Mouse (Mus musculus) cerebellum, postnatal 36 days (tissue): ENCODE results near the gene Kcna2.

Source experiments
- DNase-seq, 2 experiments: peaks; one replicate each; pipeline ENCODE4 v3.0.0; 2021 to 2022; ENCODE audit warnings: mixed read lengths in 2 of 2

Gene Kcna2

DNA sequence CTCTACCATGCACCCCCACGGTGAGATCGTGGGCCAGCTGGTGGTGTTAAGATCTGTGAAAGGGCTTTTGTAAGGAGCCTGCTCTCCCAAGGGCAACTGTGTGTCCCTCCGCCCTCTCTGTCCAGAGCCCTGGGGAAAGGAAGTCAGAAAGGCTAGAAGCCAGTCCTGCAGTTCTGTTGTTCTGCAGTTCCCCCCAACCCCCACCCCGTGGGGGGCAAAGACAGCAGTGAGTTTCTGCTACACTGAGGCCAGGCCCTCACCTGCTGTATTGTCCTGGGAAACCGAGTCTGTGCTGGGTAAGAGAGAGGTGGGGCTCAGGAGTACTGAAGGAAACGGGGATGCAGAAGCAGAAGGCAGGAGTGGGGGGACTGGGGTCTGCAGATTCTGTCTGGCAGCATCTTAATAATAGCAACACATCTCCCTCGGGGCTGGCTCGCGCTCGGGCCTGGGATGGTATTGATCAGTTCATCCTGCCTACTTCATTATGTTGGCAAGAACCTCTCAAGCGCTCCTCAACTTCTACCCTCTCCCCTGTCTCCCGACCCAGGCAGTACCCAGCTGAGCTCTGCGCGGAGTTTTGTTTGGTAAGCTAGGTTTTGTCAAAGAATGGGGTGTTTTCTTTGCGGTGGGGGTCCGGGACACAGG, at the start of gene Kcna2:
Kcna2 (plus strand) TSS at position 336 of the 645 bp plus-strand sequence.
- DNase-seq, result peak; percentile 41 to 51

- no peak for DNase-seq
Measured at GRCm38 (mm10) chr3:107061468-107061867, 39.5 kb upstream of the Kcna2 start.

GRCm38 (mm10) chr3:107062771-107063170, 38.2 kb upstream of the Kcna2 start:
- no peak for DNase-seq

- DNase-seq, result no peak
Measured at GRCm38 (mm10) chr3:107065510-107066095, 35.3 kb upstream of the Kcna2 start.

DNA sequence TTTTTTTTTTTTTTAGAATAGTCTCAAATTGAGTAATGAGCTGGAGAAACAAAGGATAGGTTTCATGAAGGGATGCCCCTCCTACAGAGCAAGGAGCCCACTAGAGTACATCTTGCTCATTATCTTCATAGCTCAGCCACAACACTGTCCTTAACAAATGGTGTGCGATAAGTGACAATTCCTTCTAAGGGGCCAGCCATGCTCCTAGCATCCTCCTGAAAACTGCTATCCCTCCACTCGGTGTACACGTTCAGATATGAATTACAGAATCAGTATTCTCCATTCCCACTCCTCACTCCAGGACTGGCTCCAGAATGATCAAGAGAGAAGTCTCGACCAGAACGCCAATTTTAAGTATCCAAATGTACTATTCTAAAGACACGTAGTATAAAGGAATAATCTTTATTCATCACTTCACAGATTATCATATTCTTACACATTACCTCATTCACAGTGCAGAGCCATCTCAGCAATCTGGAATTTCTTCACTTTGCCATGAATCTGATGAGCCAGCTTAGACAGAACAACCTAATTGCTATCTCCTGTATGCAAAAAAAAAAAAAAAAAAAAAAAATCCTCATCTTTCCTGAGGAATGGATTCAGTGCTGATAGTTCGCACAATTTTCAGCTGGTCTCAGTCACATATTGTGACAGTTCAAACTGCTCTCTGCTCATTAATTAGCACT, 34.6 kb upstream of the Kcna2 start:
- no peak for DNase-seq

- no peak for DNase-seq
Measured at GRCm38 (mm10) chr3:107067245-107067644, 33.7 kb upstream of the Kcna2 start.

- DNase-seq, result no peak
Measured at GRCm38 (mm10) chr3:107073863-107074262, 27.1 kb upstream of the Kcna2 start.

GRCm38 (mm10) chr3:107075705-107076104, 25.2 kb upstream of the Kcna2 start:
- DNase-seq, result no peak

- no peak for DNase-seq
Measured at GRCm38 (mm10) chr3:107076658-107077057, 24.3 kb upstream of the Kcna2 start.

- DNase-seq, result no peak
Measured at GRCm38 (mm10) chr3:107077101-107077500, 23.8 kb upstream of the Kcna2 start.

DNA sequence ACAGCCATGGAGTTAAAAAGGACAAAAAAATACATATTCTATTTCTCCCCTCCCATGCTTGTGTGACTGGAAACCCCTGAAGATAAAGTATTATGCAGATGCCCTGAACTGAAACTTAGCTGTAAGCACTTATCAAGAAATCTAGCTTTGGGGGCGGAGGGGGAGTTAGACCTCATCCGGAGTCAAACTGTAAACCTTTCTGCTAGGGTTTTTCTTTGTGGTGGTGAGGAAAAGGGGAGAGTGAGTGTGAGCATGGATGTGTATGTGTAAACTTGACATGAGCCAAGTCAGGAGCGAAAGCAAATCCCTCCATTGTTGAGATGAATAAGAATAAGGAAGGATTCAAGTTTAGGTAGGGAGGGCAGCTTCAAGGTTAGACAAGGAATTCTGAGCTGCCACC, 20.1 kb upstream of the Kcna2 start:
- no peak for DNase-seq

DNA sequence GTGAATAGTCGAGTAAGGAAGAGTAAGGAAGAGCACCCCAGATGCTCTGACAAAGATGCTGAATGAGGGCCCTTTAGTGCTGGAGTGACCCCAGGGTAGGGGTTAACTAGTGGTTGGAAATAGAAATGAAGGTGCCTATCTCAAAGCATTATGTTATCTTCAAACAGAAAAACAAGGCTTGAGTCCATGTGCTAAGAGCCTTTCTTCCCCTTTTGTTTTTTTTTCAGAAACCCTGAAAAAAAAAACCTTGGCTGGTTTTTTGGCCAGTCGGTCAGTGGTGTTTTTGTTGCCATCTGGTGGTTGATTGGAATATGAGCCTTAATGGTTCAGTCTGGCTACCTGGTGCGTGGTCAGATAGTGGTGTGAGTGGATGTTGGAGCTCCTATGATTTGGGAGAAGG, 19.7 kb upstream of the Kcna2 start:
- peak in 1 of 2 experiments; percentile 37 for DNase-seq

GRCm38 (mm10) chr3:107084586-107084985, 16.4 kb upstream of the Kcna2 start:
- no peak for DNase-seq

GRCm38 (mm10) chr3:107087410-107087809, 13.5 kb upstream of the Kcna2 start:
- no peak for DNase-seq

DNA sequence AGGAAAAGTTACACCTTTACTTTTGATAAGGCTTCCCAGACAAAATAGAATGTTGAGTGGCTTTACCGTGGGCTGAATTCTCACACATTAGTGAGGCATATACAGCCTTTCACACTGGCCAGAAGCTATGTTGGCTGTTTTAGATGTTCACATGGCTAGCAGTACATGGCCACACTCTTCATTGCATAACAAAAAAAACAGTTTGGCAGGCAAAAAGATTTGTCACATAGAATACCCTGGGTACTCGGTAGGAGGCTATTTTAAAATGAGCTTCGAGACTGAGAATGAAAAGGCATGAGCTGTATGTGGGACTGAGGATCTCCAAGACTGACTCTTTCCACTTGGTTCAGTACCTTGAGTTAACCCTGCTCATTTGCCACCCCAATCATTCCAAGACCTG, 12.1 kb upstream of the Kcna2 start:
- no peak for DNase-seq

- no peak for DNase-seq
Measured at GRCm38 (mm10) chr3:107089475-107089874, 11.5 kb upstream of the Kcna2 start.

DNA sequence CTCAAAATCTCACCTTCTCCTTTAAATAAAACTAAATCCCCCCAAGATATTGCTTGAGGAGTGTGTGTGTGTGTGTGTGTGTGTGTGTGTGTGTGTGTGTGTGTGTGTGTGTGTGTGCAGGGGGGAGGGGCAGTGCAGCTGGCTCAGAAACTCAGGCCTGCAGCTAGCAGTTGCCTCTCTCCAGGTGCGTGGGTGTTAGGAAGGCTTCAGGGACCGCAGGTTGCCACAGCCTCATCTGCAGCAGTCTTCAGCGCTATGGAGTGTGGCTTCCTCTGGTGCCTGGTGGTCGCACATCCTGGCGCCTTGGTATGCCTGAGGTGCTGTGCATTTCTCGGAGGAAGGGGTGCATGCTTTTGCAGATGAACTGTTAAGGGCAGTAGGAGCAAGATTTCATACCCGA, 10.9 kb upstream of the Kcna2 start:
- no peak for DNase-seq

GRCm38 (mm10) chr3:107090403-107091150, 10.4 kb upstream of the Kcna2 start:
- peak; percentile 64 to 69 for DNase-seq

GRCm38 (mm10) chr3:107094028-107094427, 6.9 kb upstream of the Kcna2 start:
- peak; percentile 63 to 84 for DNase-seq

GRCm38 (mm10) chr3:107096269-107096731, 4.6 kb upstream of the Kcna2 start:
- peak; percentile 44 to 54 for DNase-seq

DNA sequence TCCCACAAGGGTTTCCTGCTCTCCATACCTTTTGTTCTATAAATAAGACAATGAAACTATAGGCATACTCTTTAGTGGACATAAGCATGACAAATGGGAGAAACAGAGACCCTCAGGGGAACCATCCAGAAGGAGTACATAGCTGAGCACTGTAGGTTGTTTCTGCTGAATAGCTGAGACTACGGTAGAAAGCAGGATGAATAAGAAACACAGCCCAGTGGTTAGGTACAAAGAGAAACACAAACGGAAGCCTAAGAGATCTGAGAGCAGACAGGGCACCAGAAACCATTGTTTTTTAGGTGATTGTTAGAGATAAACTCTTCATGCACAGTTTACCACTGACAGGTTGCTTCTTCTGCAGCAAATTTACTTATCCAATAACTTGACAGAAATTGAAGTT, 1.1 kb upstream of the Kcna2 start:
- no peak for DNase-seq

DNA sequence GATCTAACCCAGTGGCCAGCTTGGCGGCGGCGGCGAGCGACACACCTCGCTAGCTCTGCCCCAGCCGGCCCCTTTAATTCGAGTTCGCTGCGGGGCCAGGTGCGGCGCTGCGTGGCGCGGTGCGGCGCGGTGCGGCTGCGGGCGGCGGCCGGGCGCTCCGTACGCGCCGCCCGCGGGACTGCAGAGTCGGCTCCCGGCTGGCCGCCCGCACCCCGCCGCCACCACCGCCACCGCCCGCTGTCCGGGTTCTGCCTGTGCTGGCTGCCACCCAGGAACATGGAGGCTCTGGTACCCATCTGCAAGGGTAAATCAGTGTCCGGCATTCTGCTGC, 475 bp downstream of the Kcna2 start:
- peak; percentile 83 to 88 for DNase-seq
